Mouse (Mus musculus): Measurements from ENCODE around the gene Olfr223.
"Not testable (repeated sequence)": the region's sequence is repeated elsewhere in the genome, so short reads cannot be mapped to it uniquely, and the experiment has no call there.

The Olfr223 gene

GRCm38 (mm10) chr11:59596091-59596490 lies 3.0 kb upstream of the Olfr223 start:
- DNase-seq (ENCODE audit: low spot score): peak; percentile 34

DNA sequence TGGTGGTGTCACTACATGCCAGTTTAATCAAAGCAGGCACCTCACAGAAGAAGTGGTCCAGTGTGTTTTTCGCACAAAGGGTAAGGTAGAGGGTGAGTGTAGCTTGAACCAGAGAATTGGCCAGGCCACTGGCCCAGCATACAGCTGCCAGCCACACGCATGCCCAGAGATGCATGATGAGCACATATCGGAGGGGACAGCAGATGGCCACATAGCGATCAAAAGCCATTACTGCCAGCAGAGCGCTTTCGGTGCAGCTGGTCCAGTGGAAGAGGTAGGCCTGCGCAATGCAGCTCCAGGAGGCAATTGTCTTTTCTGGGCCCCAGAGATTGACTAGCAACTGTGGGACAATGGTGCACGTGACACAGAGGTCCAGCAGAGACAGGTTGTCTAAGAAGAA lies 3.6 kb downstream of the Olfr223 start:
- peak; percentile 60 for DNase-seq (ENCODE audit: low spot score)

DNA sequence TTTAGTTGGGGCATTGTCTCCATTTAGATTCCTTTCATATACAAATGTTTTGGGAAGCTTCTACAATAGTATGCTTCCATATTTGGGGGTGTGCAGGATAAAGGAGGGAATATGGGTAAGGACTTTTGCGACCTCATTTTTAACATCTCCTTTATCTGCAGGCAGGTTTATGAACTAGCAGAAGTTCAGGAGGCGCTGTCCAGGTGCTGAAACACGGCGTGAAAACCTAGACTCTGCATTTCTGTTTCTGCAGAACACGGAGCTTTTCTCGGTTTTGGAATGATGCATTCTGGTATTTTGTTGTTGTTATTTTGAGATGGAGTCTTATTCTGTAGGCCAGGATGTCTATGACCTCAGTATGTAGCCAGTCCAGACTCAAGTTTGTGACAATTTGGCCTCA lies 8.6 kb downstream of the Olfr223 start:
- DNase-seq (ENCODE audit: low spot score): peak; percentile 48

DNA sequence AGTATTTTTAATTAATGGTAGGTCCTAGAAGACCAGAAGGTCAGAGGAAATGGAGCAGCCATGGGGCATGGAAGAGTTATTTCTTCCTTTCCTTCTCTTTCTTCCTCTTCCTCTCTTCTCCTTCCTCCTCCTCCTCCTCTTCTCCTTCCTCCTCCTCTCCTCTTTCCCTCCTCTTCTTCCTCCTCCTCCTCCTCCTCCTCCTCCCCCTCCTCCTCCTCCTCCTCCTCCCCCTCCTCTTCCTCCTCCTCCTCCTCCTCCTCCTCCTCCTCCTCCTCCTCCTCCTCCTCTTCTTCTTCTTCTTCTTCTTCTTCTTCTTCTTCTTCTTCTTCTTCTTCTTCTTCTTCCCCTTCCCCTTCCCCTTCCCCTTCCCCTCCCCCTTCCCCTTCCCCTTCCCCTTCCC lies 17.0 kb downstream of the Olfr223 start, which contains the start of gene Olfr222:
Gene Olfr222 (minus strand): TSS at position 101 of the 400 bp plus-strand sequence.
- not testable (repeated sequence) for DNase-seq (ENCODE audit: low spot score)

GRCm38 (mm10) chr11:59575726-59576125 lies 17.4 kb downstream of the Olfr223 start:
- no peak for DNase-seq (ENCODE audit: low spot score)

- DNase-seq (ENCODE audit: low spot score): peak; percentile 63
These were observed 23.8 kb downstream of the Olfr223 start for GRCm38 (mm10) chr11:59569306-59569705.

GRCm38 (mm10) chr11:59562837-59563236 lies 30.3 kb downstream of the Olfr223 start:
- DNase-seq (ENCODE audit: low spot score): no peak

DNA sequence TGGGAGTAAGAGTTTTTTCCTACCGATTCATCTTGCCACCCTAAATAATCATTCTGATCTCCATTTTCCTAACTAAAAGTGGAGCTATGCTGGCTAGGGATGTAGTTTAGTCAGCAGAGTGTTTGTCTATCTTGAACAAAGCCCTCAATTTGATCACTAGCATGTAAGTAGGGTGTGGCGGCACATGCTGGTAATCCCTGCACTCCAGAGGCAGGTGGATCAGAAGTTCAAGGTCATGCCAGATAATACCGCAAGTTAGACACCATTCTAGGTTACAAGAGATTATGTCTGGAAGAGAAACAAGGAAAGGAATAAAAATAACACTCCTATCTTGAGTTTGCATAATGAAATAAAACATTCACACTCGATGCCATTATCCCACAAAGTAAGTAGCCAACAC lies 30.8 kb downstream of the Olfr223 start:
- DNase-seq (ENCODE audit: low spot score): no peak

GRCm38 (mm10) chr11:59560906-59561305 lies 32.2 kb downstream of the Olfr223 start:
- no peak for DNase-seq (ENCODE audit: low spot score)

DNA sequence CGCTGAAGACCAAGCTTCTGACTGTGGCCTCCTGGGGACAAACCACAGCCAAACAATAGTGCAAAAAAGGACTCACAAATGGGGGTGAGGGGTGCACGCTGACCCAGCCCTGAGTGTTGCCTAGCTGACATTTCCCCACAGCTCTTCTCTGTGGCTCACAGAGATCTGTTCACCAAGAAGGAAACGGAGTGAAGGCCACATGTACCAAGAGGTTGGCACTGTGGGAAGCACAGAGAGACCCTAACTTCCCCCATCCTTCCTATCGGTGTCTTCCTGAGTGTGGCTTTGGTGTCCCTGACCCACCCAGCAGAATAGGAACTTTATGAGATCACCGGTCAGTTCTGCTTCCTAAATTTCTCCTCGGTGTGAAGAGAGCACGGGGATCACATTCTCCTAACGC lies 38.6 kb downstream of the Olfr223 start:
- no peak for DNase-seq (ENCODE audit: low spot score)

DNA sequence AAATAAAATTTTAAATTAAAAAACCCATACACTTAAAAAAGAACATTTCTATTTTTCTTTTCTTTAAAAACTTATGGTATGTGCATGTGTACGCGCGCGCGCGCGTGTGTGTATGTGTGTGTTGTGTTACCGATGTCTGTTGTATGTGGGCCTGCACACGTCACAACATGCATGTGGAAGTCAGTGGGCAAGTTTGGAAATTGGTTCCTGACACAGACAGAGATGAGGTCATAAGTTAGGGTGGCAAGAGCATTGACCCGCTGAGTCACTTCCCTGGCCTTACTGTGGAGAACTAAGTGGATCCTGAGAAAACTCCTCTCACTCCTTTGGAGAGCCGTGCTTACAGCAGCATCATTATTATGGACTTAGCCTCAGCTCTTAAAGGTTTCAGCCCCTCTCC lies 39.0 kb downstream of the Olfr223 start:
- DNase-seq (ENCODE audit: low spot score): no peak

- no peak for DNase-seq (ENCODE audit: low spot score)
These were observed 49.1 kb downstream of the Olfr223 start for GRCm38 (mm10) chr11:59544005-59544404.

GRCm38 (mm10) chr11:59543376-59543775 lies 49.7 kb downstream of the Olfr223 start:
- no peak for DNase-seq (ENCODE audit: low spot score)

DNA sequence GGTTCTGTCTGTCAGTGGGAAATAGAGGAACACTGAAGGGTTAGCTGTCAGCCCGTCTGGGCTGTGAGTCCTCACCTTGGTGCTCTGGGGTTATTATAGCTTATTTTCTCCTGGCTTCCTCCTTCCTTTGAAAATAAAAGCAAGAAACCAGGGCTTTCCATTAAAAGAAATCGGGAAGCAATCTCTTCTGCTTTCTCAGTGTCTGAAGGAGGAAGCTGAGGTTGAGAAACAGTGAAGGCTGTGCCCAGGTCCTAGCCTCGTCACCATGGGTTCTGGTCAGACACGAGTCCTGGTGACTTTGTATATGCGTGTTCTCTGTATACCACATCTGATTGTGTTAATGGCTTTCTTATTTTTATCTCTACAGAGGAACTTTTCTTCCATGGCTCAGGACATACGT lies 50.6 kb downstream of the Olfr223 start:
- no peak for DNase-seq (ENCODE audit: low spot score)

GRCm38 (mm10) chr11:59541324-59541723 lies 51.8 kb downstream of the Olfr223 start, which contains the start of gene Nlrp3:
Gene Nlrp3 (plus strand): TSS chr11:59541568.
- no peak for DNase-seq (ENCODE audit: low spot score)

DNA sequence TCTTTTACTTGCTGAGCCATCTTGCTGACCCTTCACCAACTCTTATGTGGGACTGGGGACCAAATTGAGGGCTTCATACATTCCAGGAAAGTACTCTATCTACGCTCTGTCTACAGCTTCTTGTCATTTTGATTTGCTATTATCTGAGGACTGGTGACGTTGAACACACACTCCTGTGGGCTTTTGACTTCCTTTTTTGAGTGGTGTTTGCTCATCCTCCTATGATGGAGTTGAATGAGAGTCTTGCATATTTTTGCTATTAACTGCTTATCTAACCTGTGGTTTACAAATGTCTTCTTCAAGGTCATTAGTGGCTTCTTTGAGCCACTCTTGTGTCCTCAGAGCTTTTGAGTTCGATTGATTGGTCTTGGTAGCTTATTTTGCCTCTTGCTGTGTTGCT lies 53.0 kb downstream of the Olfr223 start:
- DNase-seq (ENCODE audit: low spot score): no peak
